Mouse (Mus musculus) olfactory bulb, adult 2 months (tissue): ENCODE results near the gene Zfp385b.

Experiments
- CTCF ChIP-seq: fragments of 200-500 bp; IDR thresholded peaks from 2 replicates; pipeline ENCODE4 v1.5.1; 2012; ENCODE audit warnings: low read depth, mild to moderate bottlenecking, low read length, moderate library complexity; ENCODE audit not compliant: insufficient read depth
- POLR2A ChIP-seq: fragments of 200-500 bp; IDR thresholded peaks from 2 replicates; pipeline ENCODE4 v1.6.1; 2012; ENCODE audit warnings: mild to moderate bottlenecking, low read depth, low read length, moderate library complexity; ENCODE audit not compliant: insufficient read depth

DNA sequence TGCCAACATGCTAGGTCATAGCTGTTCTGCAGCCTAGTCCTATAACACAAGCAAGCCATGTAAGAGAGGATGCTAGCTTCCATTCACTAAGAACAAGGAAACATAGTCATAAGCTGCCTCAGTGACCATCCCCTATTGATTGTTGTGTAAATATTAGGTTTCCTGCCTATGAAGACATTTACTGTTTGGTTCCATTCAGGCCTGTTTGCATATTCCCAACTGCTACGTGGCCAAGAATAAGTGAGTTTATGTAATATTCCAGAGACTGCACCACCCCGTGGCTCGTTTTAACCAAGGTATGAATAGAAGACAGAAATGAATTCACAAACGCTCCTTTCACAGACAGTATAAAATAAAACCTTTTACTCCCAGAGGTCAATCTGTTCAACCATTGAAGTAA is 200.8 kb downstream of the Zfp385b start:
- no peak for TF ChIP-seq POLR2A
- TF ChIP-seq CTCF, result no peak
